ENCODE assay signal across 11 mouse cellular contexts in genomic region chr9:9376650-9377189, GRCm38 (mm10).
A peak's percentile ranks its signal among the peaks of the same experiment; 100 is the strongest.
DNase-seq lines count a peak whose midpoint lies in the region; ATAC-seq and TF ChIP-seq lines count a peak whose summit lies in the region.
"Had no signal": no experiment of that assay in that cellular context is flagged by ENCODE, and none has a peak within 500 bp of the region (broad histone marks: within the 10 kb centered on the region; RNA-seq: fewer than 3 reads in every experiment).

No protein-coding gene starts in this region.

- no peak overlapping the region for H3K4me2 ChIP-seq in hindbrain, embryonic 16.5 days (ENCODE audit: low read length)
- no peak overlapping the region for H3K4me2 ChIP-seq in lung, embryonic 14.5 days
- no peak overlapping the region for H3K4me2 ChIP-seq in midbrain, embryonic 16.5 days (ENCODE audit: low read length)

- H3K9ac ChIP-seq in hindbrain, embryonic 16.5 days (ENCODE audit: low read depth, low read length): no peak overlapping the region
- H3K9ac ChIP-seq in lung, embryonic 14.5 days: no peak overlapping the region
- no peak overlapping the region for H3K9ac ChIP-seq in midbrain, embryonic 16.5 days (ENCODE audit: low read depth, low read length)

- no peak for DNase-seq in hindbrain, embryonic 10.5 days (ENCODE audit: low spot score)
- DNase-seq in lung, embryonic 14.5 days: peak; percentile 68
- no peak for DNase-seq in lung, postnatal 36 days
- peak; percentile 10 for DNase-seq in NIH3T3 (ENCODE audit: low read depth)
- no peak for DNase-seq in T-cell, adult 2 months (ENCODE audit: low spot score)
- no peak for DNase-seq in gastrocnemius, postnatal 36 days
- DNase-seq: adrenal gland, postnatal 10 days; heart, adult 18-20 months; thymus, postnatal 36 days had no signal

- intact Hi-C loops in gastrocnemius, postnatal 36 days (cut with DNase I): loop anchor here (2.0 kb wide), 1 partner anchor 328 kb away; no protein-coding TSS in a partner anchor

- H3K36me3 ChIP-seq in hindbrain, embryonic 16.5 days (ENCODE audit: control insufficient read depth, insufficient read depth, low read length): no peaks in the 10 kb centered on the region
- H3K36me3 ChIP-seq in hindbrain, embryonic 10.5 days: no peaks in the 10 kb centered on the region
- H3K36me3 ChIP-seq in lung, embryonic 14.5 days (ENCODE audit: insufficient read depth): no peaks in the 10 kb centered on the region
- H3K36me3 ChIP-seq in midbrain, embryonic 16.5 days (ENCODE audit: control insufficient read depth, insufficient read depth, low read length): no peaks in the 10 kb centered on the region

- no peaks in the 10 kb centered on the region for H3K4me1 ChIP-seq in hindbrain, embryonic 16.5 days (ENCODE audit: control insufficient read depth, insufficient read depth, low read depth, low read length)
- no peaks in the 10 kb centered on the region for H3K4me1 ChIP-seq in hindbrain, embryonic 10.5 days (replicated peaks)
- H3K4me1 ChIP-seq in lung, embryonic 14.5 days (ENCODE audit: insufficient read depth): no peaks in the 10 kb centered on the region
- H3K4me1 ChIP-seq in midbrain, embryonic 16.5 days (ENCODE audit: control insufficient read depth, insufficient read depth, low read length): no peaks in the 10 kb centered on the region

- 83% methylated on average over 2 of the region's 2 CpGs for WGBS in hindbrain, embryonic 16.5 days
- WGBS in hindbrain, embryonic 10.5 days: 79% methylated on average over 2 of the region's 2 CpGs
- 72% methylated on average over 2 of the region's 2 CpGs for WGBS in lung, embryonic 14.5 days
- 80% methylated on average over 2 of the region's 2 CpGs for WGBS in midbrain, embryonic 16.5 days

- H3K9me3 ChIP-seq in hindbrain, embryonic 16.5 days (ENCODE audit: control insufficient read depth, low read length): no peaks in the 10 kb centered on the region
- no peaks in the 10 kb centered on the region for H3K9me3 ChIP-seq in hindbrain, embryonic 10.5 days
- H3K9me3 ChIP-seq in lung, embryonic 14.5 days (ENCODE audit: low read depth, low read length): no peaks in the 10 kb centered on the region
- H3K9me3 ChIP-seq in midbrain, embryonic 16.5 days (replicated peaks; ENCODE audit: control insufficient read depth, low read length, poor library complexity, severe bottlenecking): no peaks in the 10 kb centered on the region

- TF ChIP-seq CTCF in lung, embryonic 14.5 days (IDR thresholded peaks at IDR 0.05; ENCODE audit: low read depth): peak; percentile 41

- no peak overlapping the region for H3K27ac ChIP-seq in hindbrain, embryonic 16.5 days (ENCODE audit: low read depth, low read length)
- no peak overlapping the region for H3K27ac ChIP-seq in hindbrain, embryonic 10.5 days
- H3K27ac ChIP-seq in lung, embryonic 14.5 days (ENCODE audit: low read depth): no peak overlapping the region
- H3K27ac ChIP-seq in midbrain, embryonic 16.5 days (ENCODE audit: low read length): no peak overlapping the region

- peak; percentile 31; the same call in 1 of the 2 replicates for ATAC-seq in hindbrain, embryonic 16.5 days
- no peak for ATAC-seq in lung, embryonic 14.5 days (ENCODE audit: insufficient read depth)
- ATAC-seq in midbrain, embryonic 16.5 days: peak; percentile 62; the same call in 1 of the 2 replicates

- no peak overlapping the region for H3K4me3 ChIP-seq in hindbrain, embryonic 16.5 days (ENCODE audit: low read length)
- no peak overlapping the region for H3K4me3 ChIP-seq in hindbrain, embryonic 10.5 days
- no peak overlapping the region for H3K4me3 ChIP-seq in lung, embryonic 14.5 days (ENCODE audit: low read depth, low read length)
- H3K4me3 ChIP-seq in midbrain, embryonic 16.5 days (ENCODE audit: low read depth, low read length): no peak overlapping the region

- no peaks in the 10 kb centered on the region for H3K27me3 ChIP-seq in hindbrain, embryonic 16.5 days (replicated peaks; ENCODE audit: control insufficient read depth, insufficient read depth, low read length)
- H3K27me3 ChIP-seq in hindbrain, embryonic 10.5 days (ENCODE audit: insufficient read depth, poor library complexity, severe bottlenecking): no peaks in the 10 kb centered on the region
- H3K27me3 ChIP-seq in lung, embryonic 14.5 days (ENCODE audit: insufficient read depth, low read length): no peaks in the 10 kb centered on the region
- no peaks in the 10 kb centered on the region for H3K27me3 ChIP-seq in midbrain, embryonic 16.5 days (ENCODE audit: control insufficient read depth, insufficient read depth, low read depth, low read length)

Comparison
In these comparisons a context has a peak if more than half of its experiments do, and no peak if none do; other contexts are left out.
1. DNase-seq: peak in lung, embryonic 14.5 days (single experiment) and NIH3T3 (single experiment); none in hindbrain, embryonic 10.5 days (single experiment), lung, postnatal 36 days (single experiment), T-cell, adult 2 months (single experiment) and gastrocnemius, postnatal 36 days (0 of 2).